ENCODE assay signal across 8 mouse cellular contexts in genomic region chr8:123806374-123806935, GRCm38 (mm10). TPM values are rescaled to one million over a fixed set of nuclear protein-coding genes. Genes with fewer than 3 reads are reported as not detected.
A peak's percentile ranks its signal among the peaks of the same experiment; 100 is the strongest.
DNase-seq lines count a peak whose midpoint lies in the region; ATAC-seq and TF ChIP-seq lines count a peak whose summit lies in the region.

No protein-coding gene starts in this region.

- peaks cover 38% of the 10 kb centered on the region for H3K79me2 ChIP-seq in C2C12 (ENCODE audit: control insufficient read depth, insufficient read depth)

- WGBS in limb, embryonic 13.5 days = 2% methylated on average over 12 of the region's 12 CpGs

- no peaks in the 10 kb centered on the region for H3K27me3 ChIP-seq in C2C12 (ENCODE audit: control insufficient read depth, insufficient read depth, insufficient read length)
- no peaks in the 10 kb centered on the region for H3K27me3 ChIP-seq in erythroblast, embryonic 14.5 days (ENCODE audit: control insufficient read depth)
- H3K27me3 ChIP-seq in limb, embryonic 13.5 days = no peaks in the 10 kb centered on the region

- no peaks in the 10 kb centered on the region for H3K9me3 ChIP-seq in erythroblast, embryonic 14.5 days (ENCODE audit: control insufficient read depth, low read length)
- no peaks in the 10 kb centered on the region for H3K9me3 ChIP-seq in limb, embryonic 13.5 days

- no peak for TF ChIP-seq CTCF in C2C12 (IDR thresholded peaks at IDR 0.05; ENCODE audit: control insufficient read depth, insufficient read depth, insufficient read length)

- H3K36me3 ChIP-seq in C2C12 (ENCODE audit: control insufficient read depth, insufficient read depth) = no peaks in the 10 kb centered on the region
- H3K36me3 ChIP-seq in erythroblast, embryonic 14.5 days (ENCODE audit: control insufficient read depth) = peaks cover 7% of the 10 kb centered on the region
- no peaks in the 10 kb centered on the region for H3K36me3 ChIP-seq in limb, embryonic 13.5 days

- peak overlapping the region; percentile 94 for H3ac ChIP-seq in C2C12 (ENCODE audit: control insufficient read depth, insufficient read length, low read depth)

- no peak for ATAC-seq in limb, embryonic 13.5 days (ENCODE audit: low FRiP score, low read depth)
- ATAC-seq in monocyte, adult 5-6 weeks (replicated peaks; ENCODE audit: insufficient number of reproducible peaks, low FRiP score, low TSS enrichment, poor library complexity, severe bottlenecking) = no peak
- ATAC-seq in frontal cortex, adult (ENCODE audit: low TSS enrichment) = no peak

- DNase-seq in embryo, embryonic 10 days (ENCODE audit: low spot score) = peak; percentile 38
- no peak for DNase-seq in embryo, embryonic 10.5 days (ENCODE audit: low spot score)
- no peak for DNase-seq in urinary bladder, postnatal 14 days (ENCODE audit: low spot score)

- H3K4me3 ChIP-seq in C2C12 (ENCODE audit: insufficient read depth, poor library complexity, severe bottlenecking) = peak overlapping the region; percentile 65
- peak overlapping the region; percentile 80 for H3K4me3 ChIP-seq in erythroblast, embryonic 14.5 days (replicated peaks)
- peak overlapping the region; percentile 87 for H3K4me3 ChIP-seq in limb, embryonic 13.5 days

- H3K4me2 ChIP-seq in limb, embryonic 13.5 days (replicated peaks) = peak overlapping the region; percentile 91

- peaks cover 45% of the 10 kb centered on the region for H3K4me1 ChIP-seq in erythroblast, embryonic 14.5 days (ENCODE audit: control insufficient read depth)
- H3K4me1 ChIP-seq in limb, embryonic 13.5 days = peaks cover 26% of the 10 kb centered on the region

- peak overlapping the region; percentile 90 for H3K9ac ChIP-seq in limb, embryonic 13.5 days

- peak overlapping the region; percentile 70; the same call in 1 of the 2 replicates for H3K27ac ChIP-seq in limb, embryonic 13.5 days

- H3K79me3 ChIP-seq in C2C12 (ENCODE audit: low read depth) = no peaks in the 10 kb centered on the region

TF ChIP-seq in C2C12, 6 proteins besides CTCF, POLR2A, EP300 and RAD21:
- TF ChIP-seq MYOD1 (IDR thresholded peaks at IDR 0.05; ENCODE audit: control insufficient read depth, insufficient read length, low read depth) = no peak
- TF ChIP-seq MYOG (IDR thresholded peaks at IDR 0.05; ENCODE audit: control insufficient read depth, extremely low read depth, insufficient read length) = no peak
- TF ChIP-seq MAX (IDR thresholded peaks at IDR 0.05) = no peak

RNA-seq across cellular contexts. Expression of gene Rab4a, which starts 0.7 kb away (rescaled TPM):
- polyA plus RNA-seq in C2C12 (2012; fragmentation: generic; extraction: Trizol) = 19.7 TPM
- 0.17 and 0.34 TPM in 2 replicates for polyA plus RNA-seq in erythroblast, embryonic 14.5 days (2012)
- 47.5 and 49.9 TPM in 2 replicates for polyA plus RNA-seq in limb, embryonic 13.5 days (2015; fragmentation: Nextera tagmentation; extraction: Ambion mirVana)
- total RNA-seq in monocyte, adult 5-6 weeks (2017) = 0.68 to 0.86 TPM (median 0.75 TPM) in 3 replicates

RNA-seq across cellular contexts. Expression of gene Ccsap, which starts 53.6 kb away (rescaled TPM):
- 3.3 TPM for polyA plus RNA-seq in C2C12 (2012; fragmentation: generic; extraction: Trizol)
- polyA plus RNA-seq in erythroblast, embryonic 14.5 days (2012) = 0.98 and 1.0 TPM in 2 replicates
- polyA plus RNA-seq in limb, embryonic 13.5 days (2015; fragmentation: Nextera tagmentation; extraction: Ambion mirVana) = 3.1 and 3.6 TPM in 2 replicates
- 3.1 to 8.9 TPM (median 6.7 TPM) in 3 replicates for total RNA-seq in monocyte, adult 5-6 weeks (2017)

Comparison
In these comparisons a context has a peak if more than half of its experiments do, and no peak if none do; other contexts are left out.
1. RNA of gene Rab4a, which starts 0.7 kb away (polyA plus RNA-seq): 47.5 to 49.9 TPM in limb, embryonic 13.5 days and 19.7 TPM in C2C12 (single experiment); 0.17 to 0.34 TPM in erythroblast, embryonic 14.5 days; every median in the first group is over 10 times any median in the second.
2. Peak in every context shown above with its lines, with median percentiles within 50 percentile points of each other: H3K4me3 ChIP-seq.